Mouse (Mus musculus): ENCODE data around the gene Cox7a2l.
A peak's percentile ranks its signal among the peaks of the same experiment; 100 is the strongest.

Gene Cox7a2l

DNA sequence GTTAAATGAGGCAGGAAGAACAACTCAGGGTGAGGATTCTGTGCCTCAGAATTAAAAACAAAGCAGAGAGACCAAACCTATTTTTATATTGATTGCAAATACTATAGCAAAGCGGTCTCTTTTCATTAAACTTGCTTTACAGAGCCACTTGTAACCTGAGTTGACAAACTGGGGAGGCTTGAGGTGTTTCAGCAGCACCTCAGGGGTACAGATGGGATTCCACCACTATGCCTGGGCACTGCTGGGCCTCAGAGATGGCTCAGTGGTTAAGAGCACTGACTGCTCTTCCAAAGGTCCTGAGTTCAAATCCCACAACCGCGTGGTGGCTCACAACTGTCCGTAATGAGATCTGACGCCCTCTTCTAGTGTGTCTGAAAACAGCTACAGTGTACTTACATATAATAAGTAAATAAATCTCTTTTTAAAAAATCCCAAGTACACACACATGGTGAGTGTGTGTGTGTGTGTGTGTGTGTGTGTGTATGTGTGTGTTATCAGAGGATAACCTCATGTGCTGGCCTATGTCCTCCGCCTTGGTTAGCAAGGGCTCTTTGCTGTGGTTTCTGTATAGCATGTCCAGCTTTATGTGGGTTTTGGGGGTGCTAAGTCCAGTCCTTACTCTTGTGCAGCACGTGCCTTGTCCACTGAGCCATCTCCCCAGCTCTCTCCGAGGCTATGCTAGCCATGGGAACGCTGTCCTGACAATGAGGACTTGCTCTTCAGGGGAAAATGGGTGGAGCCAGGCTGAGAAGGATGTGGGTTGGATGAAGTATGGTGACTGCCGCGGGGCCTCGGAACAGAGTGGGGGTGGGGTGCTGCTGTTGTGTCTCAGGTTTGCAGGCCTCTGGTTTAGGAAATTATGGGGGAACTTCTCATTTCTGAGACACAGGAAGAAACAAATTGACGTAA lies 9.7 kb upstream of the Cox7a2l start:
- peak; percentile 90 for DNase-seq (ENCODE audit: low read depth)

GRCm38 (mm10) chr17:83526091-83526561 lies 9.0 kb upstream of the Cox7a2l start:
- peak; percentile 33 for DNase-seq (ENCODE audit: low read depth)

DNA sequence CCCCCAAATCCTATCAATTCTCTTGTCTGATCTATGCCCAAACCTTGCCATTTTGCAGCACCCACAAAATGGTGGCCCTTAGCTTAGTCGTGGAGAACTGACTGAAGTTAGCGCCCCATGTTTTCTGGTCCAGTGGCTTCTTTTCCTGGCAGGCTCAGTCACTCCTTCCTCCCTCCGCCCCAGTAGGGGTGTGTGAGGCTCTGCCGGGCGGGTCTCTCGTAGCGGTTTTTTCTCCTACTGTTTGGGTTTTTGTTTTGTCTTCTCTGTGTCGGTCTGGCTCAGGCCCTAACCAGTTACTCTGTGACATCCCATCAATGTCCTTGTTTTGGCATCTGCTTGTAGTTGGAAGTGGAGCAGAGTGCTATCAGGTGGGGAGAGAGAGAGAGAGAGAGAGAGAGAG lies 8.5 kb upstream of the Cox7a2l start:
- peak; percentile 40 for DNase-seq (ENCODE audit: low read depth)

DNA sequence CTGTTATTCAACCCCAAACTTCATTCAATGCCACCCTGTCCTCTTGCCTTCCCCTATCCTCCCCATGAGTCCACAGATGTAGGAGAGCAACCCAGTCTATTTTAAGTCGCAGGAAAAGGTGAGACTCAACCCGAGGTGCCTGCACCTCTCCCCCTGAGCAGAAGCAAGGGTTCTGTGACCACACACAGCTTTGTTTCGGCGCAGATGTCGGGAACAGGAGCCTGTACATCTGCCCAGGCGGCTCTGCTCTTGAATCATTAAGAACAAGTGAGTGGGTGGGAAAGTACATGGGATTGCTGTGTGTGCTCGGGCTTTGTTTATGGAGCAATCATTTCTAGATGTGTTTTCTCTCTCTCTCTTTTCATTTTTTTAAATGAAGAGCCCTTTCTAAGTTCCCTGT lies 7.6 kb upstream of the Cox7a2l start:
- DNase-seq (ENCODE audit: low read depth): no peak

DNA sequence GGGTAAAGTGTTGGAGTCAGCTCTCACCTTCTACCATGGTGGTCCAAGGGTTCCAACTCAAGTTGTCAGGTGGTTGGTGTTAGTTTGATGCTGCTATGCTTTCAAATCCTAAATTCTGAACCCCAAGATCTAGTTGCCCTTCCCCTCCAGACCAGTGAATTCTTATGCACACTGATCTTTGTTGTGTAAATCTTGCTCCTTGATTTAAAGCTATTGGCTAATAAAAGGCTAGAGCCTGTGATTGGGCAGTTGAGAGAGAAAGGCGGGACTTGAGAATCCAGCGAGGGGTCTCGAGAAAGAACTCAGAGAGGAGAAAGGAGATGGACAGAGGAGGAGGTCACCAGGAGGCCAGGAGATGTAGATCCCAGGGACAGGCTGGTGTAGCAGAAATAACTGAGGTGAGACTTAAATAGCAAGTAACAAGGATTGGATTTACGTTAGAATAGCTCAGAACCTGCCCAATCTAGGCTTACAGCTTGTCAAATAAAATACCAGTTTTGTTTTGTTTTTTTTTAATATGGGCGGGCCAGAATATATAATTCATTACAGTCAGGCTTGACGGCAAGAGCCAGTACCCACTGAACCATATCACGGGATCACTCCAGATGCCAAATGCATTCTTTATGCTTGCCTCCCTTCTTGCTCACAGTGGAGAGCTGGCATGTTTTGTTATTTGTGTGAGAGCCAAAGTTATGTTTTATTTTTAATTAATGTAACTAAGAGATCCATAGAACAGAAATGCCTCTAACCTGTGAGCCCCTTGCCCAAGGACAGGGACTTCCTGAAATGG lies 5.7 kb upstream of the Cox7a2l start:
- no peak for DNase-seq (ENCODE audit: low read depth)

DNA sequence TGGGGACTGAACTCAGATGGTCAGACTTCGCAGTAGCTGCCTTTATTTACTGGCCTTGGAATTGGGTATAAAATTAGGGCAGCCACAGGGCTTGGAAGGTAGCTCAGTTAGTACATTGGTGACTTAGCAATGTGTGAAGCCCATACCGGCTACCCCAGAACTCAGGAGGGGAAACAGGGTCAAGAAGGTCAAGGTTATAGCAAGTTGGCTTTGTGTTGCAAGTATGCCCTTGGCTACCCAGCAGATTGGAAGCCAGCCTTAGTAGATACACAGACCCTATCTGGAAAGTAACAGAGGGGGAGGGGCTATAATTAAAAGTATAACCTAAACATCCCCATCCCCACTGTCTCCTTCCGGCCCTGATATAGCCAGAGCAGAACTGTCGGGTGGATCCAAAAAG lies 4.8 kb upstream of the Cox7a2l start:
- no peak for DNase-seq (ENCODE audit: low read depth)

GRCm38 (mm10) chr17:83514213-83514701 lies 2.9 kb downstream of the Cox7a2l start:
- peak; percentile 96 for DNase-seq (ENCODE audit: low read depth)

DNA sequence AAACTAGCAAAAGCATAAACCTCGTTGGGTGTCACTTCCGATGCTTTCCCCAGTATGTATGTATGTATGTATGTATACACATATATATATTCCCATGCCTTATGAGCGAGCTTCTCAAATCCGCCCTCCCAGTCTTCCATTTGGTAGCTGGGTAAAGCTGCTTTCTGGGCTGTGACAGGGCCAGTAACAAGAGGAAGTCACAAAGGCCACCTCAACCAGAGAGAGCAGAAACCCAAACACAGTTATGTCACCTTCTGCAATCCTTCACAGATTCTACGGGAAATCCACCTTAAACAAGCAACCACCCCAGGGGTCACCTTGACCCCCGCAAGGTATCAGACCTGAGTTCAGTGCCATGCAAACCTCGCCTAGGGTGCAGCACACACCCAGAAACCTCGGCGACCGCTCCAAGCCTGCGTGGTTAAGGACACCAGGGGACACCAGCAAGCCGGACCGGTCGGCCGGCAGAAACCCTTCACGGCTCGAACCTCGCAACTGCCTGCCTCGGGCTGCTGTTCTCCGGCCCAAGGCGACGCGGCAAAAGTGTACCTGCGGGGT lies 3.4 kb downstream of the Cox7a2l start:
- DNase-seq (ENCODE audit: low read depth): no peak

- DNase-seq (ENCODE audit: low read depth): no peak
These were observed 5.0 kb downstream of the Cox7a2l start for GRCm38 (mm10) chr17:83512130-83512529.

DNA sequence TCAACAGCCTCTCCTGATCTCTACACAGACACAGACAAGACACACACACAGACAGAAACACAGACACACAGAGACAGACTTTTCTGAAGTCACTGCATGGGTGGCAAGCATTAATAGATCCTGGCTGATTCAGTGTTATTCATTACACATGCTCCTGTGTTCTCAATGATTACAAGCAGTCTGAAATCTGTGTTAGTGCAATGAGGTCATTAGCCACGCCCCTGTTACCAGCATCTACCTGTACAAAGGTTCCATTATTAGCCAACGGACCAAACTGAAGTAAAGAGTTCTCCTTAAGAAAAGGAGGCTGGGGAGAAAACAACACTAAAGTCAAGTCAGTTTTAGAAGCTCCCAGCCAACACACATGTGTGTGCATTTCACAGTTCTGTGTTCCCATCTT lies 13.4 kb downstream of the Cox7a2l start:
- DNase-seq (ENCODE audit: low read depth): no peak

DNA sequence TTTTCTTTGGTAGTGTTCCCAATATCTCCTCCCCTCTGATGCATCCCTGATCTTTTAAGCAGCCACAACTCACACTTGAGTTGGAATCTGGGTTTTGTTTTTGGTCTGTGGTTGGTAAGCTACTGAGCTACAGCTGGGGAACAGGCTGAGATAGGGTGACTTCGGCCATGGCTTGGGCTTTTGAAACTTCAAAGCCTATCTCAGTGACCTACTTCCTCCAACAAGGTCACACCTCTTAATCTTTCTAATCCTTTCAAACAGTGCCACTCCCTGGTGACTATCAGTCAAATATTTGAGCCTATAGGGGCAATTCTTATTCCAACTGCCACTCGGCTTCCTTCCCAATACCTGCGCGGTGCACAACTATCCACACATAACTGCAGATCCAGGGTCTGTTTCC lies 17.4 kb downstream of the Cox7a2l start:
- no peak for DNase-seq (ENCODE audit: low read depth)

GRCm38 (mm10) chr17:83498889-83499288 lies 18.2 kb downstream of the Cox7a2l start:
- DNase-seq (ENCODE audit: low read depth): no peak

- no peak for DNase-seq (ENCODE audit: low read depth)
These were observed 29.4 kb downstream of the Cox7a2l start for GRCm38 (mm10) chr17:83487762-83488161.

GRCm38 (mm10) chr17:83483784-83484183 lies 33.3 kb downstream of the Cox7a2l start:
- peak; percentile 62 for DNase-seq (ENCODE audit: low read depth)

DNA sequence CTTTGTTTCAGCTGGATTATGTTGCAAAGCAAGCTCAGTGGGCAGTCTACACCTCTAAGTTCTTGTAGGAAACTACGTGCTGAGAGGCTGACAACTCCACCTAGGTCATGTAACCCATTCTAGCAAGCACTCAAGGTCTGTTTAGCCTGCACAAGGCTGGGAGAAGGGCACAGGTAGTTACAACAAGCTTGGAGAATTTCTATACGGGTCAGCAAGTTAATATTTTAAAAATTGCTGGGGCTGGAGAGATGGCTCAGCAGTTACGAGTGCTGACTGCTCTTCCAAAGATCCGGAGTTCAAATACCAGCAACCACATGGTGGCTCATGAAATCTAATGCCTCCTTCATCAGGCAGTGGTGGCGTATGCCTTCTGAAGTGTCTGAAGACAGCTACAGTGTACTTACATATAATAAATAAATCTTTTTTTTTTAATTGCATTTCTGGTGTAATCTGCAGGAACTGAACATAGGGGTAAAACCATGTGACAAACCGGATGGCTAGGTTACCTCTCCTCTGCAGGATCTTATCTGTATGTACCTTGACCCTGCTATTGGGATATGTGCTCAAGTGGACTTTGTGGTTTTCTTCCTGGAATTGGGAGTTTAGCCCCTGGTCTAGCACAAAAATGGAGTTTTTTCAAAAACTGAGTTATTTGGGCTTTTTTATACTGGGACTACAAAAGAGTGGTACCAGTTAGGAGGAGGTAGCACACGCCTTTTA lies 34.2 kb downstream of the Cox7a2l start:
- DNase-seq (ENCODE audit: low read depth): no peak

DNA sequence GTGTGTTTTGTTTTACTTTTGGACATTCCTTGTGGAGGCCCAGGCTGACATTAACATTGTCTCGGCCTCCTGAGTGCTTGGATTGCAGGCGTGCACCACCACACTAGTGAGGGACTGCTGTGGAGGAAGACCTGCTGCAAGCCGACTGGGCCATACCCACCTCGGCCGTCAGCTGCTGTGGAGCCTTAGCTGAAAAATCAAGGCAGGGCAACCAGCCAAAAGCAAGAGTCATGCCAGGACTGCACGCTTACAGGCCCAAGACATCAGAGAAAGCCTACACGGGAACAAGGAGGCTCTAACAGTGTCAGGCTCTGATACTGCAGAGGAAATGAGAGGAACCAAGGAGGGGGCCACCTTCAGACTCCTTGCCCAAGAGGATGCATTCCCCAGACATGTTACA lies 35.6 kb downstream of the Cox7a2l start:
- DNase-seq (ENCODE audit: low read depth): no peak

GRCm38 (mm10) chr17:83477089-83477488 lies 40.0 kb downstream of the Cox7a2l start:
- no peak for DNase-seq (ENCODE audit: low read depth)

DNA sequence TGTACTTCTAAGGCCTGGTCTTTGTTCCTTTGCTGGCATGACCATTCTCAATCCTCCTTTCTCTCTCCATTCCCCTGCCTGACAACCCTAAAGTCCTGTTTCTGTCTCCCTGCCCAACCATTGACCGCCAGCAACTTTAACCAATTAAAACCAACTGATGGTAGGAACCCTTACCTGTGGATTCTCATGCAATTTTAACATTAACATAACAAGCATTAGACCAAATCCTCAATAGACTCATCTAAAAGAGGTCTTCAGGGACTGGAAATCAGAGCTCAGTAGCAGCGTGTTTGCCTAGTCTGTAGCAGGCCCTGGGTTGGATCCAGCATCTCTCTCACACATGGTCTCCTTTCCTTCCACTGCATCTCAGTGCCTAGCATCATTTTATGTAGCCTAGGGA lies 47.5 kb downstream of the Cox7a2l start:
- DNase-seq (ENCODE audit: low read depth): no peak

DNA sequence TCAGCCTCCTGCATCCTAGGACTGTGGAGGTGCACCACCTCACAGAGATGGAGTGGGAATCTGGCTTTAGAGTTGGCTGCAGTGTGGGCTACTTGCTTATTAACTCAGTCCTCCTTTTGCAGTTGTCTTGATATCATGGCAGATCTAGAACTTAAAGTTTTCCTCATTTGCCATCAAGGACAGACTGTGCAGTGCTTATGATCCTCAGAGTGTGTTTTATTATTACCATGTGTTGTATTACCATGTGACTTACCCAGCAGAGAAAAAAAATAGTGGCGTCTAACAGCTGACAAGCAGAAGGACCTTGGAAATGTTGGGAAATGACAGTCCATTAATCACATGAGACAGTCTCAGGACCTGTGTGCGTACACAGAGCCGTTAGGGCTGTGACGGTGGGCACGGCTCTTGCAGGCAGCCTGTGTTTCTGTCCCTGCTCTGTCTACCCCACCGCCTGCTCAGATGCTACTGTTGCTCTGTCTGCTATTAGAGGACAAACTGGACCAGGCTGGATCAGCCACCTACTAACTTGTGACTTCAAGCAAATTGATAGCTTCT lies 50.4 kb downstream of the Cox7a2l start:
- no peak for DNase-seq (ENCODE audit: low read depth)

DNA sequence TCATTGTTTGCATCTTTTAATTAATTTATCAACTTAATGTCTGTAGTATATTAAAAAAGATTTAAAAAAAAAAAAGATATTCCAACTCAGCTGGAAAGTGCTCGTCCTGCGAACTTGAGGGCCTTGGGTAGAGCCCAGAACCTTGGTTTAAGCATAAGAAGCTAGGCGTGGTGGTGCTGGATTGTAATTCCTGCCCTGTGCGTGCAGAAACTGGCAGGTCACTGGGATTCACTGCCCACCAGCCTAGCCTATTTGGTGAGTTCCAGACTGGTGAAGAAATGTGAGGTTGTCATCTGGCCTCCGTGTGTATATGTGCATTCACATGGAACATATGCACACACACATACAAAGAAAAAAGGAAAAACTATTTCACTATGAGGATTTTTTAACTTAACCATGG lies 51.2 kb downstream of the Cox7a2l start:
- DNase-seq (ENCODE audit: low read depth): no peak

GRCm38 (mm10) chr17:83457271-83457670 lies 59.9 kb downstream of the Cox7a2l start:
- DNase-seq (ENCODE audit: low read depth): peak; percentile 61

GRCm38 (mm10) chr17:83453587-83453986 lies 63.5 kb downstream of the Cox7a2l start:
- DNase-seq (ENCODE audit: low read depth): peak; percentile 52

All from induced T-regulatory cell, adult 2 months (primary cell).